Mouse (Mus musculus): ENCODE measurements around the gene Tcl1.
A peak's percentile ranks its signal among the peaks of the same experiment; 100 is the strongest.
"Not testable (repeated sequence)": the region's sequence is repeated elsewhere in the genome, so short reads cannot be mapped to it uniquely, and the experiment has no call there.

Tcl1 gene

GRCm38 (mm10) chr12:105176044-105176443, 46.5 kb downstream of the Tcl1 start, which contains the start of gene Tcl1b5:
Gene Tcl1b5 (plus strand): TSS chr12:105176344.
- DNase-seq, result not testable (repeated sequence)

DNA sequence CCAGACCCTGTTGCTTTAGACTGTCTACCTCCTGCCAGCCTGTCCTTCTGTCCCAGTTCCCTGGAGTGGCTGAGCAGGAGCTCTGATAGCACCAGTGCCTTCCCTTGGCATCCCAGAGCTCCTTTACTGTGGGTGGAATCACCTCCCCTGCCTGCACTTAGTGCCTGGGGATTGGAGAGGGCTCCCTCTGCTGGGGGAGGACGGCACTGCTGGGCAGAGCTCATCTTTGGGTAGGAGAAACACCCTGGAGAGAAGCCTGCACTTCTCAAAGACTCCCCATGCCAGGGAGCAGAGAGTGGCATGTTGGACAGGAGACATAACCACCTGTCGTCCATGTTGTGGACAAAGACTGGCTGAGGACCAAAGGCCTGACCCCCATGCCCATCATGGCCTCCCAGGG, 48.3 kb downstream of the Tcl1 start:
- DNase-seq, result peak; percentile 5

- no peak for DNase-seq
These were observed 49.2 kb downstream of the Tcl1 start for GRCm38 (mm10) chr12:105173366-105173765.
